Mouse (Mus musculus) neural tube, embryonic 14.5 days (tissue): Measurements from ENCODE around the gene Specc1l. TPM values are rescaled to one million over a fixed set of nuclear protein-coding genes. Genes with fewer than 3 reads are reported as not detected.
"Not testable (repeated sequence)": the region's sequence is repeated elsewhere in the genome, so short reads cannot be mapped to it uniquely, and the experiment has no call there.

ENCODE experiments used
- ATAC-seq: fragments of 200-750 bp; cut with Nextera tagmentation; 2 replicates; pipeline ENCODE4 v1.8.0; 2017; ENCODE audit warnings: low read depth, mild to moderate bottlenecking, moderate TSS enrichment, moderate library complexity
- H3K27ac ChIP-seq: fragments of 300-500 bp; sonication (generic); 2 replicates; pipeline ENCODE4 v1.5.1; 2014; ENCODE audit warnings: low read depth, mild to moderate bottlenecking, control low read depth, low read length, moderate library complexity, mixed read lengths
- H3K27me3 ChIP-seq: fragments of 300-500 bp; sonication (generic); 2 replicates; pipeline ENCODE4 v1.6.1; 2014; ENCODE audit warnings: low read length; ENCODE audit not compliant: control insufficient read depth, insufficient read depth
- H3K36me3 ChIP-seq: fragments of 300-500 bp; sonication (generic); 2 replicates; pipeline ENCODE4 v1.6.1; 2014; ENCODE audit warnings: low read length, mixed read lengths; ENCODE audit not compliant: control insufficient read depth, insufficient read depth
- H3K4me1 ChIP-seq: fragments of 300-500 bp; sonication (generic); 2 replicates; pipeline ENCODE4 v1.6.1; 2014; ENCODE audit warnings: low read length; ENCODE audit not compliant: control insufficient read depth, insufficient read depth
- H3K4me2 ChIP-seq: fragments of 300-500 bp; sonication (generic); 2 replicates; pipeline ENCODE4 v1.6.1; 2014; ENCODE audit warnings: mild to moderate bottlenecking, low read depth, low read length, control low read depth
- H3K4me3 ChIP-seq: fragments of 300-500 bp; sonication (generic); 2 replicates; pipeline ENCODE4 v1.5.1; 2014; ENCODE audit warnings: low read depth, low read length, control low read depth, mixed read lengths
- H3K9ac ChIP-seq: fragments of 300-500 bp; sonication (generic); replicated peaks from 2 replicates; pipeline ENCODE4 v1.6.1; 2014; ENCODE audit warnings: low read depth, mild to moderate bottlenecking, control low read depth, low read length, mixed read lengths
- H3K9me3 ChIP-seq: fragments of 300-500 bp; sonication (generic); 2 replicates; pipeline ENCODE4 v1.6.1; 2016; ENCODE audit warnings: low read length; ENCODE audit not compliant: control insufficient read depth
- WGBS: fragments of 180-500 bp; shearing (Covaris S2); extraction: QIAGEN DNeasy Blood & Tissue Kit; methylation state at CpG from one replicate; pipeline ENCODE4 v1.1.7; 2014; 5-methylcytosine and 5-hydroxymethylcytosine counted together
- polyA plus RNA-seq: library from polyadenylated mRNA; unstranded; fragments of >200 nt; fragmentation: Nextera tagmentation; extraction: Ambion mirVana; gene quantifications from 2 replicates; pipeline ENCODE4 v1.2.1, GENCODE M21; 2014

The Specc1l gene
- polyA plus RNA-seq, 1 experiment from 2014 or later = 25.5 TPM

DNA sequence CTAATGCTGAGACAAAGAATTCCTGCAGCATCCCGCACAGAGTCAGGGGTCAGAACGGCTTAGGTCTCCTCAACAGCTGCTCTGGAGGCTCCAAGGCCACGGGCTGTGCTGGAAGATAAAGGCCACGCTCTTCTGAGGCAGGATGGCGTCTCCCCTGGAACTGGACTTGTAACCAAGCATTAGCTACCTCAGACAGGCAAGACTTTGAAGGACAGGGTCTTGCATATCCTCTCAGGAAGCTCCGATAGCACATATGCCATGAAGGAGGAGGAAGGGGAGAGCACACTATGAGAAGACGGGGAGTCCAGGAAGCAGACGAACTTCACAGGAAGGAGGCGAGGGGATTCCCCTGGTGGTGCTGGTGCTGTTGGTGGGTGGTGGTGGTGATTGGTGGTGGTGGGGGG lies 142.0 kb downstream of the Specc1l start:
- not testable (repeated sequence) for H3K9ac ChIP-seq, H3K27me3 ChIP-seq, H3K27ac ChIP-seq, H3K9me3 ChIP-seq, H3K4me3 ChIP-seq, H3K36me3 ChIP-seq, ATAC-seq, H3K4me2 ChIP-seq, H3K4me1 ChIP-seq
- WGBS = 71% methylated on average over 7 of the region's 9 CpGs

DNA sequence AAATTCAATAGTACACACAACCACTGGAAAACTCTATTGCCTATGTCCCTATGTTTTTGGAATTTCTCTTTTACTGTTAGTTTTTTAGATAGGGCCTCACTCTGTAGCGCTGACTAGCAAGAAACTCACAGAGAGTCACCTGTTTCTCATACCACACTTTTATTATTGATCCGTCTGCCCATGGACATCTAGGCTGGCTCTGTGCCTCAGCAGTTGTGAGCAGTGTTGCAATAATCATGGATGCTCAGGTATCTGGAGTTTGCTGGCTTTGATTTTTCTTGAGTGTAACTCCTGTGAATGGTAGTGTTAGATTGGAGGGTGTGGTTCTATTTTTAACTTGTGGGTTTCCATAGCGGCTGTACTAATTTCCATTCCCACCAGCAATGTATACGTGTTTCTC lies 143.5 kb downstream of the Specc1l start:
- H3K9ac ChIP-seq = no peak overlapping the region
- H3K27me3 ChIP-seq = no peaks in the 10 kb centered on the region
- H3K36me3 ChIP-seq = no peaks in the 10 kb centered on the region
- no peaks in the 10 kb centered on the region for H3K9me3 ChIP-seq
- no peak for ATAC-seq
- no peaks in the 10 kb centered on the region for H3K4me1 ChIP-seq
- H3K27ac ChIP-seq = no peak overlapping the region
- H3K4me3 ChIP-seq = no peak overlapping the region
- H3K4me2 ChIP-seq = no peak overlapping the region
- 91% methylated on average over 4 of the region's 4 CpGs for WGBS

Other genes with a start within 250 kb of the Specc1l start
- gene Gnaz, start 244.9 kb upstream of the Specc1l start, polyA plus RNA-seq = 59.8 and 61.2 TPM in 2 replicates
- 0.33 TPM in 1 of 2 replicates, not detected in the other for gene Rsph14, start 179.5 kb upstream of the Specc1l start, polyA plus RNA-seq
- gene Rab36, start 175.0 kb upstream of the Specc1l start, polyA plus RNA-seq = 13.9 and 18.8 TPM in 2 replicates
- 23.3 and 26.4 TPM in 2 replicates for gene Bcr, start 151.5 kb upstream of the Specc1l start, polyA plus RNA-seq
- gene Adora2a, start 104.8 kb downstream of the Specc1l start, polyA plus RNA-seq = 3.4 and 4.1 TPM in 2 replicates
- gene Upb1, start 189.0 kb downstream of the Specc1l start, polyA plus RNA-seq = 0.13 and 0.15 TPM in 2 replicates